Mouse (Mus musculus): ENCODE measurements around the gene Zranb3.

DNA sequence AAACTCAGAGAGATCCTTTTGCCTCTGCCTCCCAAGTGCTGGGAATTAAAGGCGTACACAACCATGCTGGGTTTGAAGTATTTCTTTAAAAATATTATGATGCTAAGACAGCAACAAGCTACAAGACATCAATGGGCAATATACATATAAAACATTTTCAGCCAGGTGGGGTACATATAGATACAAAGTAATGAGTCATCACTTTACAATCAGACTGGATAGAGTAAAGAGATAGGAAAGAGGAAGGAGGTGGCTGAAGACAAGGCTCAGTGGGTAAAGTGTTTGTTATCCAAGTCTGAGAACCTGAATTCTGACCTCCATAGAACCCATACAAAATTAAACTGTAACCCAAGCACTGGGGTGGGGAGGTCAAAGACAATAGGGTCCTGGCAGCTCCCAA, 4.5 kb downstream of the Zranb3 start:
- no peak for TF ChIP-seq POLR2A (IDR thresholded peaks at IDR 0.05; ENCODE audit: insufficient read depth, low read depth, low read length)
- no peak for TF ChIP-seq CTCF (IDR thresholded peaks at IDR 0.05; ENCODE audit: insufficient read depth, low read depth, low read length)

All from olfactory bulb, adult 2 months (tissue).